Mouse (Mus musculus): ENCODE measurements around the gene Ttc32.
"Not testable (repeated sequence)": the region's sequence is repeated elsewhere in the genome, so short reads cannot be mapped to it uniquely, and the experiment has no call there.

Ttc32 gene

GRCm38 (mm10) chr12:9029888-9030723 lies at the start of gene Ttc32:
Gene Ttc32 (plus strand): TSS chr12:9029997.
- in situ Hi-C loops (cut with MseI, MboI) = no loop called here

- in situ Hi-C loops (cut with MseI, MboI) = no loop called here
Observed at GRCm38 (mm10) chr12:8993231-8993630, 36.6 kb upstream of the Ttc32 start.

GRCm38 (mm10) chr12:8998318-8998717 lies 31.5 kb upstream of the Ttc32 start:
- in situ Hi-C loops (cut with MseI, MboI) = no loop called here

- in situ Hi-C loops (cut with MseI, MboI) = loop anchor here in 1 of 2 experiments (10.0 kb wide), 2 partner anchors 117 to 237 kb away; no protein-coding TSS in a partner anchor
Observed at GRCm38 (mm10) chr12:9002038-9002648, 27.7 kb upstream of the Ttc32 start.

GRCm38 (mm10) chr12:9007146-9007545 lies 22.7 kb upstream of the Ttc32 start:
- in situ Hi-C loops (cut with MseI, MboI) = loop anchor here in 1 of 2 experiments (10.0 kb wide), 2 partner anchors 122 to 242 kb away; no protein-coding TSS in a partner anchor

GRCm38 (mm10) chr12:9007811-9008210 lies 22.0 kb upstream of the Ttc32 start:
- in situ Hi-C loops (cut with MseI, MboI) = loop anchor here in 1 of 2 experiments (10.0 kb wide), 2 partner anchors 123 to 243 kb away; no protein-coding TSS in a partner anchor

GRCm38 (mm10) chr12:9010311-9010710 lies 19.5 kb upstream of the Ttc32 start:
- in situ Hi-C loops (cut with MseI, MboI) = no loop called here

GRCm38 (mm10) chr12:9016376-9016775 lies 13.4 kb upstream of the Ttc32 start:
- in situ Hi-C loops (cut with MseI, MboI) = no loop called here

- in situ Hi-C loops (cut with MseI, MboI) = no loop called here
Observed at GRCm38 (mm10) chr12:9020431-9020830, 9.4 kb upstream of the Ttc32 start.

- in situ Hi-C loops (cut with MseI, MboI) = no loop called here
Observed at GRCm38 (mm10) chr12:9020986-9021385, 8.8 kb upstream of the Ttc32 start.

- in situ Hi-C loops (cut with MseI, MboI) = no loop called here
Observed at GRCm38 (mm10) chr12:9023031-9023430, 6.8 kb upstream of the Ttc32 start.

- in situ Hi-C loops (cut with MseI, MboI) = no loop called here
Observed at GRCm38 (mm10) chr12:9024071-9024470, 5.7 kb upstream of the Ttc32 start.

GRCm38 (mm10) chr12:9024736-9025135 lies 5.1 kb upstream of the Ttc32 start:
- in situ Hi-C loops (cut with MseI, MboI) = no loop called here

- in situ Hi-C loops (cut with MseI, MboI) = no loop called here
Observed at GRCm38 (mm10) chr12:9026843-9027242, 3.0 kb upstream of the Ttc32 start.

GRCm38 (mm10) chr12:9028816-9029215 lies 981 bp upstream of the Ttc32 start:
- in situ Hi-C loops (cut with MseI, MboI) = not testable (repeated sequence)

GRCm38 (mm10) chr12:9029506-9029887 lies 300 bp upstream of the Ttc32 start:
- in situ Hi-C loops (cut with MseI, MboI) = no loop called here

GRCm38 (mm10) chr12:9031166-9031565 lies 1.4 kb downstream of the Ttc32 start:
- in situ Hi-C loops (cut with MseI, MboI) = no loop called here

- in situ Hi-C loops (cut with MseI, MboI) = no loop called here
Observed at GRCm38 (mm10) chr12:9033140-9033539, 3.3 kb downstream of the Ttc32 start.

- in situ Hi-C loops (cut with MseI, MboI) = no loop called here
Observed at GRCm38 (mm10) chr12:9036409-9036808, 6.6 kb downstream of the Ttc32 start.

- in situ Hi-C loops (cut with MseI, MboI) = no loop called here
Observed at GRCm38 (mm10) chr12:9040177-9040576, 10.4 kb downstream of the Ttc32 start.

- in situ Hi-C loops (cut with MseI, MboI) = no loop called here
Observed at GRCm38 (mm10) chr12:9040686-9041085, 10.9 kb downstream of the Ttc32 start.

- in situ Hi-C loops (cut with MseI, MboI) = no loop called here
Observed at GRCm38 (mm10) chr12:9042316-9042715, 12.5 kb downstream of the Ttc32 start.

GRCm38 (mm10) chr12:9042759-9043158 lies 13.0 kb downstream of the Ttc32 start:
- in situ Hi-C loops (cut with MseI, MboI) = no loop called here
